Mouse (Mus musculus): ENCODE measurements around the gene Lrrc23. TPM values are rescaled to one million over a fixed set of nuclear protein-coding genes. Genes with fewer than 3 reads are reported as not detected.
A peak's percentile ranks its signal among the peaks of the same experiment; 100 is the strongest.

The Lrrc23 gene
- polyA plus RNA-seq, 2 experiments = 0.09 TPM; not detected in 1

DNA sequence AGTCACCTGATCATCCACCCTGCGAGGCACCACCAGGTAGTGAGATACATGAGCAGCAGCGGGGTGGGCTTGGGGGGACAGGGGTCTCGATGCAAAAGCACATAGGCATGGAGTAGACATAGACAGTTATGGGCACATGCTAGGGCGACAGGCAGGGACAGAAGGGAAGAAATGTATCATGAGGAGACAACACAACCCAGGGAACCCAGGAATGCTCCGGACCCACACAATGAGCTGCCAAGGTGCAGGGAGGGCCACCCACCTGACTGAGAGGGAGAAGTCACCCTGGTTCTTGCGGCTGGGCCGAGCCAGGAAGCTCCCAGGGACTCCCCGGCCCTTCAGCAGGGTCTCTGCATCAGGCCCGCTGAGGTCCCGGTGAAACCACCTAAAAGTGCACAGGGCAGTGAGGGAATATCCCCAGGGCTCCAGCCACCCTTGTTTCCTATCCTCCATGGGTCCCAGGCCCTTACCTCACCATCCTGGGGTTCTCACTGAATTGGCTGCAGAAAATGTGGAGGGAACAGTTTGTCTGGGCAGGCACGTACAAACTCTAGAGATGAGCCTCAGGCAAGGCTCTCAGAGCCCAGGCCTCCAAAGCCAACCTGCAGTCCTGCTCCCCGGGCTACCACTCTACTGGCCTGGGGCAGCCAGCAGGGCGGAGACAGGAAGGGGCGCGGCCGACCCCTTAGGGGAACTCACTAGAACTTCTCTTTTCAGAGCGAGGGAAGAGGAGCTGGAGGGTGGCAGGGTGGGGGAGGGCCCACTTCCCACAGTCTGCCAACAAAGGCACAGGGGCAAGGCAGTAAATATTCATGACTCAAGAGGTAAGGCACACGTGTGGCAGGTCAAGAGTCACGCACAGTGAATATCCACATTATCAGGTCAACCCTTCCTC lies 46.8 kb downstream of the Lrrc23 start:
- 21% methylated on average over 19 of the region's 19 CpGs for WGBS (ENCODE audit: insufficient replicate concordance)
- H3K9me3 ChIP-seq (ENCODE audit: control insufficient read depth, low read length) = no peaks in the 10 kb centered on the region
- peaks cover 3 to 10% of the 10 kb centered on the region in 2 experiments; a peak in 3 of 4 replicates for H3K4me1 ChIP-seq (replicated peaks; ENCODE audit: control insufficient read depth in 2 of 2, insufficient read depth in 2 of 2, low read length in 1 of 2)
- H3K36me3 ChIP-seq (replicated peaks; ENCODE audit: control insufficient read depth, insufficient read depth, low read depth) = no peaks in the 10 kb centered on the region
- DNase-seq (ENCODE audit: low read depth in 3 of 3, low spot score in 3 of 3) (no peak), ATAC-seq (ENCODE audit: insufficient read depth) (peak; percentile 63)
- H3K4me2 ChIP-seq (ENCODE audit: low read depth) = peak overlapping the region; percentile 30
- H3K9ac ChIP-seq (replicated peaks) = peak overlapping the region; percentile 6; the same call in 1 of the 2 replicates
- no peak for TF ChIP-seq CTCF (IDR thresholded peaks at IDR 0.05; ENCODE audit: low read depth)
- TF ChIP-seq EP300 (IDR thresholded peaks at IDR 0.05; ENCODE audit: low read depth) = no peak
- H3K27me3 ChIP-seq (ENCODE audit: control insufficient read depth, insufficient read depth, low read length) = no peaks in the 10 kb centered on the region
- no peak overlapping the region for H3K27ac ChIP-seq
- peak overlapping the region; percentile 37 to 50 for H3K4me3 ChIP-seq (ENCODE audit: insufficient read depth in 1 of 2, low read depth in 2 of 2, low read length in 2 of 2)

DNA sequence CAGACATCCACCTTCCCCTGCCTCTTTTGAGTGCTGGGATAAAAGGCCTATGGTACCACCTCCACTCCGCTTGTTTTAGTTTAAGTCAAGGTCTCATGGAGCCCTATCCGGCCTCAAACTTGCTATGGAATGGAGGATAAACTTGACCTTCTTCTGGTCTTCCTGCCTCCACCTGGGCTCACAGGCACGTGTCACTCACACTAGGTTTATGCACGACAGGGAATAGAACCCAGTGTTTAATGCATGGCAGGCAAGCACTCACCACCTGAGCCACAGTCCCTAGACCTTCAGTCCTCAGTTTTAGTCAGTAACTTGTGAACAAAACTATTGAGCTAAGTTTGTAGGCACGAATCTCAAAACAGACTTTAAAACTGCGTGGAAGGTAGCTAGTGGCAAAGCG lies 48.5 kb downstream of the Lrrc23 start:
- Histone ChIP-seq H3K36me3 (replicated peaks; ENCODE audit: control insufficient read depth, insufficient read depth, low read depth) (no peaks in the 10 kb centered on the region; the same call in 1 of the 2 replicates), H3K4me3 (ENCODE audit: insufficient read depth in 1 of 2, low read depth in 2 of 2, low read length in 2 of 2) (no peak overlapping the region), H3K4me1 (replicated peaks; ENCODE audit: control insufficient read depth in 2 of 2, insufficient read depth in 2 of 2, low read length in 1 of 2) (peaks cover 3 to 10% of the 10 kb centered on the region in 2 experiments; a peak in 3 of 4 replicates), H3K4me2 (ENCODE audit: low read depth) (peak overlapping the region; percentile 32), H3K27ac (no peak overlapping the region), H3K9me3 (ENCODE audit: control insufficient read depth, low read length) (no peaks in the 10 kb centered on the region), H3K9ac (replicated peaks) (no peak overlapping the region), H3K27me3 (ENCODE audit: control insufficient read depth, insufficient read depth, low read length) (no peaks in the 10 kb centered on the region)
- DNase-seq (ENCODE audit: low read depth in 3 of 3, low spot score in 3 of 3) (no peak), ATAC-seq (ENCODE audit: insufficient read depth) (no peak)
- TF ChIP-seq CTCF (IDR thresholded peaks at IDR 0.05; ENCODE audit: low read depth) = no peak
- TF ChIP-seq EP300 (IDR thresholded peaks at IDR 0.05; ENCODE audit: low read depth) = no peak
- WGBS (ENCODE audit: insufficient replicate concordance) = 71% methylated on average over 7 of the region's 7 CpGs

DNA sequence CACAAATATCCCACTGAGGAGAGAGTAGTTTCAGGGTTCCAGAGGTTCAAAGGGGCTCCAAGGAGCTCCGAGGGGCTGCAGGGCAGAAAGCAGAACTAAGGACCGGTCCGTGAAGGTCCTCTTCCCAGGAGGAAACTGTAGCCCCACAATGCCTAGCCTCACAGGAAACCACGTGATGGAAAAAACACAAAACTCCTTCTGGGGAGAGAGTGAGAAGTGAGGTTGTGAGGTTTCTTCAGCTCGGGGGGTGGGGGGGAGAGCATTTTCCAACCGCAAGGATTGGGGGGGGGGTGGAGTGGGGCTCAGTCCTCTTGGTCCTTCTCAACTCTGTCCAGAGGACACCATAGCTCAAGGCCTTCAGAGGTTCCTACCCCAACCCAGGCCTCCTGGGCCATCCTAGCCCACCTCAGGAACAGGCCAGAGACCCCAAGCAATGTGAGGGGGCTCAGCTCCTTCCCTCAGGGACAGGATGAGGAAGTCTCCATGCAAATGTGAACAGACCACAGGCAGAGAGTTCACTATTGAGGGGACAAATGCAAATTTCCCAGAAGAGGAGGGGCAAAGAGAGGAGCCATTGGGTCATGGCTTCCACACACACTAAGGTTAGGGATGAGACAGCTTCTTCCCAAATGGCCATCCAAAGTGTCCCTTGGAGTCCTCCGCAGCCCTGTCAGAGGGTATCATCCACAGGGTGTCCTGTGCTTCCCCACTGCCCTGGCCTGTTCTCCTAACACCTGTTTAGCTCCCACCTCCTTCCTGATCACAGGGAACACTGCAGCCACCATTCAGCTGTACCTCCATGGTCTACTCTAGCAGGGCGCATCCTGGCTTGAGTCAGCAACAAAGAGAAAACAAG lies 49.4 kb downstream of the Lrrc23 start:
- H3K4me3 ChIP-seq (ENCODE audit: insufficient read depth in 1 of 2, low read depth in 2 of 2, low read length in 2 of 2) = no peak overlapping the region
- H3K4me2 ChIP-seq (ENCODE audit: low read depth) = peak overlapping the region; percentile 32
- 36% methylated on average over 8 of the region's 8 CpGs for WGBS (ENCODE audit: insufficient replicate concordance)
- ATAC-seq (ENCODE audit: insufficient read depth) (no peak), DNase-seq (ENCODE audit: low read depth in 3 of 3, low spot score in 3 of 3) (no peak)
- H3K4me1 ChIP-seq (replicated peaks; ENCODE audit: control insufficient read depth in 2 of 2, insufficient read depth in 2 of 2, low read length in 1 of 2) = peaks cover 3 to 11% of the 10 kb centered on the region in 2 experiments; a peak in 3 of 4 replicates
- H3K27me3 ChIP-seq (ENCODE audit: control insufficient read depth, insufficient read depth, low read length) = no peaks in the 10 kb centered on the region
- H3K27ac ChIP-seq = no peak overlapping the region
- TF ChIP-seq CTCF (IDR thresholded peaks at IDR 0.05; ENCODE audit: low read depth) = no peak
- no peak for TF ChIP-seq EP300 (IDR thresholded peaks at IDR 0.05; ENCODE audit: low read depth)
- H3K9ac ChIP-seq (replicated peaks) = no peak overlapping the region
- no peaks in the 10 kb centered on the region; the same call in 1 of the 2 replicates for H3K36me3 ChIP-seq (replicated peaks; ENCODE audit: control insufficient read depth, insufficient read depth, low read depth)
- H3K9me3 ChIP-seq (ENCODE audit: control insufficient read depth, low read length) = no peaks in the 10 kb centered on the region

DNA sequence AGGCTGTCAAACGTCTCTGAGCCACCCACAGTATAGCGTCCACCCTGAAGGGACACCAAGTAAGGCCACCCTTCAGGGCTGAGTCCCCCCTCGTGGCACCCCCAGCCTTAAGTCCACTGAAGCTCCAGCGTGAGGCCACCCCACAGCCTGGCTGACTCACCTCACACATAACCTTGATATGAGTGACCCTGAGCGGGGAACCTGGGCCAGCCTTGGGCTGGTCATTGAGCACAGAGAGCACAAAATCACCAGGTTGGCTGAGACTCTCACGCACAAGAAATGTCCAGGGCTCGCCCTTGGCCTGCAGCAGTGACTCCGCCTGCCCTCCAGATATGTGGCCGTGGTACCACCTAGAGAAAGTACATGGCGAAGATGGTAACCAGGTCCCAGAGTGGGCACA lies 50.9 kb downstream of the Lrrc23 start:
- H3K36me3 ChIP-seq (replicated peaks; ENCODE audit: control insufficient read depth, insufficient read depth, low read depth) = no peaks in the 10 kb centered on the region; the same call in 1 of the 2 replicates
- no peak overlapping the region for H3K27ac ChIP-seq
- H3K4me3 ChIP-seq (ENCODE audit: insufficient read depth in 1 of 2, low read depth in 2 of 2, low read length in 2 of 2) = no peak overlapping the region
- no peak for DNase-seq (ENCODE audit: low read depth in 3 of 3, low spot score in 3 of 3)
- no peak for ATAC-seq (ENCODE audit: insufficient read depth)
- H3K27me3 ChIP-seq (ENCODE audit: control insufficient read depth, insufficient read depth, low read length) = no peaks in the 10 kb centered on the region
- TF ChIP-seq CTCF (IDR thresholded peaks at IDR 0.05; ENCODE audit: low read depth) (no peak), EP300 (IDR thresholded peaks at IDR 0.05; ENCODE audit: low read depth) (no peak)
- H3K9ac ChIP-seq (replicated peaks) = no peak overlapping the region
- peaks cover 3 to 13% of the 10 kb centered on the region in 2 experiments; a peak in 3 of 4 replicates for H3K4me1 ChIP-seq (replicated peaks; ENCODE audit: control insufficient read depth in 2 of 2, insufficient read depth in 2 of 2, low read length in 1 of 2)
- 74% methylated on average over 10 of the region's 10 CpGs for WGBS (ENCODE audit: insufficient replicate concordance)
- H3K9me3 ChIP-seq (ENCODE audit: control insufficient read depth, low read length) = no peaks in the 10 kb centered on the region
- H3K4me2 ChIP-seq (ENCODE audit: low read depth) = no peak overlapping the region

Measured in liver, embryonic 14.5 days (tissue).